Mouse (Mus musculus) adrenal gland, postnatal 14 days (tissue): ENCODE data around the gene Yeats2. TPM values are rescaled to one million over a fixed set of nuclear protein-coding genes. Genes with fewer than 3 reads are reported as not detected.

Experiments used
- DNase-seq: peaks from one replicate; pipeline ENCODE4 v3.0.0; 2021; ENCODE audit warnings: mixed read lengths
- total RNA-seq: library from RNA; stranded (reverse); gene quantifications from 2 replicates; pipeline ENCODE4 v1.2.3, GENCODE M21; 2021

The Yeats2 gene
- total RNA-seq, 1 experiment from 2014 or later = 32.2 TPM

DNA sequence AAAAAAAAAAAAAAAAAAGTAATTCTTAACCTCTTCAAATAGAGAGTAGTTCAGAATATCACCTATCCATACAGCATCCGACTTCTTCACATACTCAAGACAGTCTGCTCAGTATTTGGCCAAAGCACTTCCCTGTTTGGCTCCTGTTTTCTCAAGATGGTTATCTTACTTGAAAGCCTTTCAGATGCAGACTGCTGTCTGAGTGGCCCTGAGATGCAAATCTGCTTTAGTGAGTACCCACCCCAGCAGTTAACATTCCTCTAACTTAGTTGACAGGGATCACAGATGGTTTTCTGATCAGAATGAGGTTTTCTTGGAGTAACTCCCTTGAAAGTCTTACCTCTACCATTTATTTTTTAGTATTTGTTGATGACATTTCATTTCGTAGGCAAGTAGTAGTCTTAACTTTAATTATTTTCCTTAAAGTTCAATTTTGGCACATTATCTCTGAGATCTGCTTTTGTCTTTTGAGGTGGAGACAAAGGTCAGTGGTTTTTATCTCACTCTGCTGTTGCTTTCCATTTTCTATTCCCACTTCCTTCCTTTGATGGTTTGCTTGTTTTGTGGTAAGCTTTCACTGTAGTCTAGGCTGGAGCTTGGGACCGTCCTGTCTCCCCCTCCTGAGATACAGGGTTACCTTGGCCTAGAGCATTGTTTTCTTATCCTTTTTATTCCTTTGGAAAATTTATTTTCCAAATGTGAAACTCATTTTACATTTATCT is 50.5 kb downstream of the Yeats2 start:
- no peak for DNase-seq

DNA sequence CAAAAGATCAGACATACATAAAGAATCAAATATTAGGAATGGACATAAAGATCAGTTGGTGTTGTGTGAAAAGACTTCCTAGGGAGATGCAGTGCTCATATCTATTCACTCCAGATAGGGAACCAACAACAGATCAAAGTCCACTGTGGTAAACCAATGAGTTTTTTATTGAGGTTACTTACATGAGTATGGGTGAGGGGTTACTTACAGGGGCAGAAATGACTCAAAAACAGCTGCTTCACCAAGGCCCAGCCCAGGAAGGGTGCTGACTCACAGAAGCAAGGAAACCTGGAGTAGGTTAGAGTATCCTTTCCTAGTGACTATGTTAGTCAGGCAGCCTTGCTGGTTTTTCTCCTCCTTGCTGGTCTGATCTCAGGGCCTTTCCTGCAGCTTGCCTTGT is 51.2 kb downstream of the Yeats2 start:
- no peak for DNase-seq

DNA sequence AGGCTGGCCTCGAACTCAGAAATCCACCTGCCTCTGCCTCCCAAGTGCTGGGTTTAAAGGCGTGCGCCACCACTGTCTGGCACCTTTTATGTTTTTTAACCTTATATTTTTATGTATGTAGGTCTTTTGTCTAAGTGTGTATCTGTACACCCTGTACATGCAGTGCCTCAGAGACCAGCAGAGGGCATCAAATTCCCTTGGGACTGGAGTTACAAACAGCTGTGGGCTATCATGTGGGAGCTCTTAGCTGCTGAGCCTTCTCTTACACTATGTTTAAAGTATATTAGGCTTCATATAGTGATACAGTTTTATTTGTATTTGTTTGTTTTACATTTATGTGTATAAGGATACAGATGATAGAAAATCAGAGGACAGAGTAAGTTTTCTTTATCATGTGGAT is 54.7 kb downstream of the Yeats2 start:
- peak; percentile 37 for DNase-seq

DNA sequence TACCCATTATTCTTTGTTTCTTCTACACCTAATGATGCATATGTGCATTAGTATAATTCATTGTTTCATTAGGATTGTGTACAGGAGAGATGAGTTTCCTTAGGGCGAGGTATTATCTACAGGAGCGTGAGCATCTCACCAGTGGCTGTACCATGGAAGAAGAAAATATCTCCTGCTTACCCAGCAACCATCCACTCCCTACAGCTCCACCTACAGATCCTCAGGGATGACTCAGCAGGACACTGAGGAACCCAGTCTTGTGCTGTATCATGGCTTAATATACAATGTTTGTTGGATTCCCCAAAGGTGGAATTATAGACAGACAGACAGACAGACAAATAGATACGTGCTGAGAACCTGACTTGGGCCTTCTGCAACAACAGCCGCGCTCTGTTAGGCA is 56.1 kb downstream of the Yeats2 start:
- DNase-seq = no peak

DNA sequence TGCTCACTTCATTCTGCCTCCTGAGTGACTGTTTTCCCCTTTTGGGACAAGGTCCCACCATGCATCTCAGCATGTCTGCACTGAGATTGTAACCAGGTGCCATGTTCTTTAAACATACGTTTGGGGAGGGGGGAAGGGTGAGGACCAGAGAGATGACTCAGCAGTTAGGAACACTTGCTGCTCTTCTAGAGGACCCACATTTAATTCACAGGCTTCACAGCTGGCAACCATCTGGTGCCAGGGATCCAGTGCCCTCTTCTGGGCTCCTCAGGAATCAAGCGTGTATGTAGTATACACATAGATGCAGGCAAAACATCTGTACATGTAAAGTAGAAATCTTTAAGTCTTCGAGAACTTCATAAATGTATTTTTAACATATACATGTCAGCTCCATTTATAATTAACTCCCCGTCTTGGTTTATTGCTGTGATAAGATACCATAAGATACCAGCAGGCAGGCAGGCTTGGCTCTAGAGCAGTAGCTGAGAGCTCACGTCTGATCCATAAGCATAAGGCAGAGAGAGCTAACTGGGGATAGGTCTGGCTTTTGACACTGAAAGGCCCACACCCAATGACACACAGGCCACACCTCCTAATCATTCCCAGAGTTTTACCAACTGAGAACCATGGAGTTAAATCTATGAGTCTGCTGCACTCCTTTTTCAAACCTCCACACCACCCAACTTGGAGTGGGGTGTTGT is 58.8 kb downstream of the Yeats2 start:
- no peak for DNase-seq

DNA sequence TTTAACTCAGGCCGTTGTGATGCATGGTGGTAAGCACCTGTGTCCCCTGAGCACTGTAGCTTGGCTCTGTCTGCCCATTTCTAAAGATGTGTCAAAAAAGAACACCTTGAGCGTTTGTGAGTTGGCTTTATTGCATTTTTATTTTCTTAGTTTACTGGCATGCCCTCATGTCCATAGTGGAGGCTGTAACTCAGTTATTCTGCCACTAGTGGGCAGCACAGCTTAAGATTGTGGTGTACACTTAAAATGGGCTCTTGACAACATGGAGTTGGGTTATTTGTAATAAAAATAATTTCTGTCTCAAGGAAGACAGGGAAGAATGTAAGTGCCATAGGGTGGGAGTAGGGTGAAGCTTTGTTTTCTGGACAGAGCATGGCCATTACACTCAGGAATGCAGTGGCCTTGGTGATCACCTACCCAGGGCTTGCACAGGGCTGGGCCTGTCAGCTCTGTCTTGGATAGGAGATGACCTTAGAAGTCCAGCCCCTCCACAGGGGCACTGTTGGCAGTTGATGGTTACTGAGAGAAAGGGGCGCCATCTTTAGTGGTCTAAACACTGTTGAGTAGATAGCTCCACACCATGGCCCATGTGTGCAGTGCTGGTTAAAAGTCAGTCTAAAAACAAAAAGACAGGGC is 72.8 kb downstream of the Yeats2 start:
- peak; percentile 75 for DNase-seq

DNA sequence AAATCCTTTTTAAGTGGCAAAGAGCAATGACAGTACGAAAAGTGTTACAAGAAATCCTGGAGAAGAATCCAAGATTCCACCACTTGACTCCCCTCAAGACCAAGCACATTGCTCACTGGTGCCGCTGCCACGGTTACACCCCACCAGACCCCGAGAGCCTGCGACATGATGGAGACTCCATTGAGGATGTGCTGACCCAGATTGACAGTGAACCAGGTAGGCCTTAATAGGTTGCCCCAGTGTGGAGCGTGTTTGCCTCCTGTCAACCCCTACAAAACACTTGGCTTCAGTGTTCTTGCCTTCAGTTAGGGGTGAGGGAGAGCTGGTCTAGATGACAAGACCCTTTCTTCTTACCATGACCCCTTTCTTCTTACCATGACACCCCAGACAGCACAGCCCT is 81.9 kb downstream of the Yeats2 start:
- no peak for DNase-seq

DNA sequence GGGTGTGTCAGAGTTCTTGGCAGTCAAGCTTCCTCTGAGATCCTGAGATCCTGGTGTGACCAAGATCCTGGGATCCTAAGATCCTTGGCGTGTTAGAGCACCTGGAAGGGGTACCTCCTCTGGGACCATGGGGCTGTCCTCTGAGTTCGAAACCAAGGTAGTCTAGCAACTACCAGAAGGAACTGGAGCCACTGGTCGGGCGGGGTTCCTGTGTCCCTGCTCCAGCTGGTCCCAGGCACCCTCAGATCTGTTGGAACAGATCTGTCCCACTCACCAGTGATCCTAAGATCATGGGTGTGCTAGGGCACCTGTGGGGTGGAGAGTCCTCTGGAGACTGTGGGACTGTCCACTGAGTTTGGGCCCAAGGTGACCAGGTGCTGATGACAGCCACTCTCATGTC is 85.8 kb downstream of the Yeats2 start:
- no peak for DNase-seq

DNA sequence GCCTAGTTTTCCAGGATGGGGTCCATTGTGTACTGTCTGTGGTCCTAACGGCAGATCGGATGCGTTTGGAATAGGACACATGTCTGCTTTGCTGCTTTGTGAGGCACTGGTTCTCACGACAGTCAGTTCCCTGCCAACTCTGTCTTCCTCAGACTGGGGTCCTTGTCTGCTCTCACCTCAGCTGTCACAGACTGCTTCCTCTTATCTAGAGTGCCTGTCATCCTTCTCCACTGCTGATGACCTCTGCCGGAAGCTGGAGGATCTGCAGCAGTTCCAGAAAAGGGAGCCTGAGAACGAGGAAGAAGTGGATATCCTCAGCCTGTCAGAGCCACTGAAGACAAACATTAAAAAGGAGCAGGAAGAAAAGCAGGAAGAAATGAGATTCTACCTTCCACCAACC is 86.6 kb downstream of the Yeats2 start:
- peak; percentile 34 for DNase-seq

DNA sequence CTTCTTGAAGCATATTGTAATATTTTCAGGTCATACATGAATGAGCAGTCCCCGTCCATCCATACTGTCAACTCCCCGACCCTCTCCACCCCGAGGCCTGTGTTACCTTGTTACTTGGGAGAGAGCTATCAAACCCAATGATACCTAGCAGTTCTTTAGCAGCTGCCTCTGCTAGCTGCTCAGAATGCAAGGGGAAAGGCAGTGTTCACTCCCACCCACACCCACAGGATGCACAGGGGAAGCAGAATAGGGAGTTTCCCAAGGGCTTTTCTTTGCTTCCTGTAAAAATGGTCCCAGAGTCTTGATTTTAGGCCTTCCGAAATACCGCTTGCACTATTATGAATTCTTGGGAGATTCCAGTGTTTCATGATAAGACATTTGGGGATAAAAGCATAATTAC is 87.3 kb downstream of the Yeats2 start:
- DNase-seq = no peak

DNA sequence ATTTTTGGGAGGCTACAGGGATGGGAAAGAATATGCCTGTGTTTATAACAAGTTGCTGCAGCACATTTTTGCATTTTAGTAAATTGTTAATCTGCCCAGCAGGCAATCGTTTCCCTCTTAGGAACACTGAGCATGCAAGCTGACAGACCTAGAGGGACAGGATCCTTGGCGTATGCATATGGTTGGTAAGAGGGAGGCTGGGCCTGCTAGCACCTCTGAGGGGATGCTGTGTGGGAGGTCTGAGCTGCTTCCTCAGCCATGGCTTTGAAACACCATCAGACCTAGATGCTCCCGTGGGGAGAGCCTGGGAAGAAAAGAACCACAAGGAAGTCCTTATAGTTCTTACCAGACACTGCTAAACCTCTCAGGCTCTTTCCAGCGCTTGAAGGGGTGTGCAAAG is 93.5 kb downstream of the Yeats2 start:
- no peak for DNase-seq

DNA sequence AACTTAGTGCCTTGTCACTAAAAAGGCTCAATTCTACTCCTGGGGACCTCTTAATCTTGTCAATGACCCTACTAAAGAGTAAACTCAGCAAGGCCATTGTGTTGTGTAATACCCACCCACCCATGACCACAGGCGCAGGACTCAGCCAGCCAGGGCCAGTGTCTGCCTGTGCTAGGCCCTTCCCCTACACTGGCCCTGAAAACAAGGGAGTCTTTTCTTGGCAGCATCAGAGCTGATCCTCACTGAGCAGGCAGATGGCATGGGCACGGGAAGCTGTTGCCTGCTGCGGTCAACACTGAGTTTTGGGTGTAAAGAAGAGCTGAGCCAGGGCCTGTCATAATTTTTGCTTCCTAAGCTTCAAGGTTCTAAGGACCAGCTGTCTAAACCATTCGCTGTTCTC is 96.6 kb downstream of the Yeats2 start:
- DNase-seq = peak; percentile 79

DNA sequence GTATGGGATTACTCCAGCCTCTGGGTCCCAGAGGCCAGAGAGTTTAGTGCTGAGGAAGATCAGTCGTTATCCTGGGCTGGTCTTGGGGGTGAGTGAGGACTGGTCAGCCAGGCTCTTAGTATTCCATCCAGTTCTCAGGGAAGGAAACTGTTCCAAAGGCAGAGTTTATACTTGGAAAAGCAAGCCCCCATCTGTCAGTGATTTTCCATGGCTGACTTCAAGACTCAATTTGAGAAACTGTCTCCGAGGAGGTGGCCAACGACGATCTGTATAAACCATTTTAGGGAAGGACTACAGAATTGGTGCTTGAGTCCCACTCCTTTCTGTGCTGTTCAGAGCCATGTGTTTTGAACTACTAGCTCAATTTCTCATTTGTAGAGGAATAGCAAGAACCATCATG is 97.8 kb downstream of the Yeats2 start:
- DNase-seq = no peak

DNA sequence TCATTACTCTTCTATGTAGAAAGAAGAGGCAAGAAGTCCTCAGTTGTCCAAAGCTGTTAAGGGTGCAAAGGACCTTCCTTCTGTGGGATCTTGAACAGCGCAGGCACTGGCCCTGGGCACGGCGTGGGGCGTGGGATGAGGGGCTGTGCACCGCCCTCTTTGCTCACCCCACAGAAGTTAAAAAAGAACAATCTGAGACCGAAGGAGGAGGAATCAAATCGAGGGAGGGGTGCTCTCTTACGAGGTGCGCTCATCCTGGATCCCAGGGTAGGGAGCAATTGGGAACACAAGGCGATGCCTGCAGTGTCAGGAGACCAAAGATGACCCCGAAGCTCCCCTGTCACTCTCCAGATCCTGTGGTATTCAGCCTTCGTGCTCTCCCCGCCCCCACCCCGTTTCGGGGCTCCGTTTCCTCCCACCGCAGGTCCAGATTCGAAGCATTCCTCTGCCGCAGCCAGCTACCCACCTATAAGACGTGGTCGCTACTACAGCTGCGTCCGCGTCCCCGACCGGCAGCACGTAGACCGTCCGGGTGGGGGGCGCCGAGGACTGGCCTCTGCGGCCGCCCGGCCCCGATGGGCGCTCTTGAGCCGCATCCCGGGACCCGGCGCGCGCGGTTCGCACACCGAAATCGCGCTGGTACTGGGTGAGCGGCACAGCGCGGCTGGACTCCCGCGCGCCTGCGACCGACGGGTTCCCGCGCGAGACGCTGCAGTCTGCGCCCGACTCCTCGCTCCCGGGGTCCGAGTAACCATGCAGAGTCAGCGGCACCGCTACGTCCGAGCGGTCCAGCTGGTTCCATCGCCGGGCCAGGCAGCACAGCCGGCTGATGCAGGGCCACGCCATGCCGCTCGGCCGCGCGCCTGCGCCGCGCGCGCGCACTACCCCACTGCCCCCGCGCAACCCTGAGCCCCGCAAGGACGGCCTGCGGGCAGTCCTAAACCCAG is 99.9 kb downstream of the Yeats2 start, which contains the start of gene Map6d1:
Gene Map6d1 (minus strand): TSS at position 891 of the 947 bp plus-strand sequence.
- DNase-seq = peak; percentile 73

DNA sequence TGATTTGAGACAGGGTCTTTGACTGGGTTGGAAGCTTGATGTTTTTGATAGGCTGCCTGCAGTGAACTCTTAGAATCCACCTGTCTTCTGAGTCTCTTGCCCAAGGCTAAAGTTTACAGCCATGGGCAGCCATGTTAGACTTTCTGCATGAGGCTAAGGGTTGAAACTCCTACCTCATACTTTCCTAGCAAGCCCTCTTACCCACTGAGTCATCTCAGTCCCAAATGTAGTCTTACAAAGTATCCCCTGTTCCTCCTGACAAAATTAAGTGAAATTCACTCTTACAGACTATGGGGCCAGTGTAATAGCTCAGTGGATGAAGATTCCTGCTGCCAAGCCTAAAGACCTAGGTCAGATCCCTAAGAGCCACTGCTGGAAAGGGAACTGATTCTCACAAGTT is 106.2 kb downstream of the Yeats2 start:
- no peak for DNase-seq

DNA sequence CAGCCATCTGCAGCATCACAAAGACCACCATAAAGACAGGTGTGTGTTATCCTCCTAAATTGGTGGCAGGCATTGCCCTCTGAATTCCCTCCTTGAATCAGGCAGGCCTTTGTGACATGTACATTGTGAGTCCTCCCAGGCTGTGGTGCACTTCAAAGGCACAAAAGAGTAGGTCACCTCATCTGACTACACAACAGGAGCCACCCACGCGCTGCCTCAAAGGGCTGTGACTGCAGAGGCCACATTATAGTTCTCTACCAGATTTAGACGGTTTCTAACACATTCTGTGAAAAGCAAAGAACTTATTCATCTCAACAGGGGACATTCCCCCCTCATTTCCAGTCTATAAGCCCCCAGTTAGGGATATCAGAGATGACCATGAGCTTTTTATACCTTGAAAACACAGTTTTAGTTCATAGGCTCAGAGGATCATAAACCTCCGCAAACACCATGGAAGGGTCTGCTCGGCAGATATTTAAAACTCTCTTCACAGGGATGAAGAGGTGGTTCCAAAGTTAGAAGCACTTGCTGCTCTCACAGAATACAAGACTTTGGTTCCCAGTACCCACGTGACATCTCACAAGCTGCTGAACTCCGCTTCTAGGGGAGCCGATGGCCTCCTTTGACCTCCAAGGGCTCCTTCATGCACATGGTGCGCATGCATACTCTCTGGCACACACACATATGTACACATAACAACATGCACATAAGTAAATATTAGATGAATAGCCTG is 107.7 kb downstream of the Yeats2 start:
- no peak for DNase-seq

DNA sequence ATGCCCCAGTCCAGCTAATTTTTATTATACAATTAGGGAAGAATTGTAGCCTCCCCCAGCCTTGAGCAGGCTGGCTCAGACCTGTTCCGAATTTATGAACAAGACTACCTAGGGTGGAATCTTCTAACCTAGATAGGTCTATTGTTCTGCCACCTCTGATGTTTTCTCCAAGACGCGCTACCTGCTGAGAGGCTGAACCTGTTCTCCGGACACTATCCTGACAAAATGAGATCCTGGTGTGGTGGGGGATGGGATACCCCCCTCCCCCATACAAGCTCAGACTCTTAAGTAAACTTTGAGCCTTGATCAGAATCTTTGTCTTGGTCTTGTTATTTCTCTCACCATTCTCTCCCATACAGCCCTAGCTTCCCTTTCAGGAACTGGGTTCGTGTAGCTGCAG is 117.1 kb downstream of the Yeats2 start:
- DNase-seq = no peak

DNA sequence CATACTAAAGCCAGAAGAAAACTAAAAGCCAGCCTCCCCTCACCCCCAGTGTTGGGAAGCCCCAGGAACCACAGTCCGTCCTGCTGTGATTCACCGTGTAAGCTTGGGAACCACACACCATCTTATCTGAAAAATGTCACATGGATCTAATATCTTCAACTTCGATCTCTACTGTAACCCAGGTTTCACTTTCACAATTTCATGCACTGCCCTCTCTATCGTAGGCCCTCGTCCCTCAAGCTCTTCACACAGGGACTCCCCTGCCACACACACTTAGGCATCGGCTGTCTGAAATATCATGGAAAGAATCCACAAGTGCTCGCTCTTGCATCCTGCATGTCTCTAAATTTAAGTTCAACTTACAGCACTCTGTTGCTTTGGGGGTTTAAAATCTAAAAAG is 124.2 kb downstream of the Yeats2 start:
- DNase-seq = no peak

DNA sequence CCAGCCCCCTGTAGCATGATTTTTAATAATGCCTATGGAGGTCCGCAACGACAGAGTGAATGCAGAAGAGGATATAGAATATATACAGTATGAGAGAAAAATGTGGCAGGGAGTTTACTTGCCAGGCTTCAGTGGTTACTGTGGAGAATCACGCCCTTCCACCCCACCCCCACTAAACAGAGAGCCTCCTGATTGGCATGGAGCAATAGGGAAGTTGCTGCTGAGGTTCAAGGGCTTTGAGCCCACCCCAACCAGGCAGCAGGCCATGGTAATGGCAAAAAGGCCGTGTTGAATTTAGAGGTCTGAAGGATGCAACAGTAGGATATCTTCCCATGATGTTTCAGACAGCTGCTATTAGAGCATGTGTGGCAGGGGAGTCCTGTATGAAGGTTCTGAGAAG is 130.5 kb downstream of the Yeats2 start:
- DNase-seq = no peak

DNA sequence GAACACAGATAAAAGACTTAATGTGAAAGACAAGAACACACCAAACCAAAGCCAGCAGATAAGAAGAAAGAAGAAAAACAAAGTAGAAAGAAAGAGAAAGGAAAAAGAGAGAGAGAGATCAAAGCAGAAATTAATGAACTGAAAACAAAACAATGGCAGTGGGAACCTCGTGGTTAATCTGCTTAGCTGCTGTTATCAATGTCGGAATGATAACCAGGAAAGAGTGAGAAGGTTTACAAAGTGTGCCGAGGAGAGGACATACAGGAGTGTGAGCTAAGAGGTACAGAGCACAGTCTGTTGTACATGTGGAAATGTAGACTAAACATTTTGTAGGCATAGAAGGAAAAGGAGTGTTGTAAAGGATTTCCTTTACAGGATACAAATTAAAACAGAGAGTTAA is 132.1 kb downstream of the Yeats2 start:
- no peak for DNase-seq

DNA sequence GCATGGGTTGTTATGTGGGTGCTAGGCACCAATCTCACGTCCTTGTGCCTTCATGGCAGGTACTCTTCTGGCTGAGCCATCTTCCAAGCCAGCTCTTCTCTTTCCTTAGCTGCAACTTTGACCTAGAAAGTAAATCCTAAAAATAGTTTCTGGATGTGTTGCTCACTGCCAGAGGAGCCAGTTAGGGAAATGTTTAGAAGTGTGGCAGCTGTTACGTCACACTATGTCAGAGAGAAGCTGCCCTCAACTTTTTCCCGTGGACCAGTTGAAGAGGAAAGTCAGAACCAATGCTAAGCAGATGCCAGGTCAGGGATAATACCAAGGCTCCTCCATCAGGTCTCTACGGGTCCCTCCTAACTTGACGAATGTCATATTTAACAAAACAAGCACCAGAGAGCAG is 138.5 kb downstream of the Yeats2 start:
- no peak for DNase-seq

DNA sequence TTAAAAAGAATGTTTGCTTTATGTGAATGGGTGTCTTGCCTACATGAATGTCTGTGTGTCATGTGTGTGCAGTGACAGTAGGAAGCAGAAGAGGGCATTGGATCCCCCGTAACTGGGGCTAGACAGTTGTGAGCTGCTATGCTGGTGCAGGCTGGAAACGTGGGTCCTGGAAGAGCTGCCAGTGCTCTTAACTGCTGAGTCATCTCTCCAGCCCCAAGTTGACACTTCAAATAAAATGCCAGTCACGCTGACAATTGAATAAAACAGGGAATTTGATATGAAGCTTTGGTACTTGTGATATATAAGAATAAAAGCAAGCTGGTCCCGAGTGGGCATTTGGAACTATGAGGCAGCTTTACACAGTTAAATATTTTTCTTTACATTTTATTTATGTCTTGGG is 139.4 kb downstream of the Yeats2 start:
- DNase-seq = no peak
